Mouse (Mus musculus): ENCODE measurements at regions not wholly inside any gene's neighbourhood (a gene's known extent, or its start where the extent isn't known, plus 50 kb on each side); places are given as distances from the start of the nearest gene placed in this dataset.

GRCm38 (mm10) chr5:126019781-126020180, 488.2 kb downstream of the Tmem132b start:
- TF ChIP-seq POLR2A (IDR thresholded peaks at IDR 0.05; ENCODE audit: borderline replicate concordance, control insufficient read depth, low read depth, low read length) = no peak
- no peak for TF ChIP-seq CTCF (IDR thresholded peaks at IDR 0.05; ENCODE audit: control insufficient read depth, insufficient read depth, low read length)

Measured in bone marrow, adult 2 months (tissue).